Mouse (Mus musculus): ENCODE data around the gene Kpna2. TPM values are rescaled to one million over a fixed set of nuclear protein-coding genes. Genes with fewer than 3 reads are reported as not detected.
"Not testable (repeated sequence)": the region's sequence is repeated elsewhere in the genome, so short reads cannot be mapped to it uniquely, and the experiment has no call there.

Gene Kpna2
- polyA plus RNA-seq, 1 experiment, result 50.9 TPM

GRCm38 (mm10) chr11:106997976-106998375 is 1.4 kb downstream of the Kpna2 start:
- Histone ChIP-seq H3K79me3 (ENCODE audit: low read depth) (peaks cover 58% of the 10 kb centered on the region), H3K79me2 (ENCODE audit: control insufficient read depth, insufficient read depth) (peaks cover 64% of the 10 kb centered on the region), H3K4me3 (ENCODE audit: insufficient read depth, poor library complexity, severe bottlenecking) (peak overlapping the region; percentile 84), H3K36me3 (ENCODE audit: control insufficient read depth, insufficient read depth) (peaks cover 56% of the 10 kb centered on the region), H3K27me3 (ENCODE audit: control insufficient read depth, insufficient read depth, insufficient read length) (no peaks in the 10 kb centered on the region), H3ac (ENCODE audit: control insufficient read depth, insufficient read length, low read depth) (no peak overlapping the region)
- no peak for TF ChIP-seq MYOG (IDR thresholded peaks at IDR 0.05; ENCODE audit: control insufficient read depth, extremely low read depth, insufficient read length)
- TF ChIP-seq FOSL1 (IDR thresholded peaks at IDR 0.05; ENCODE audit: insufficient read depth, low read length, poor library complexity, severe bottlenecking), result no peak
- TF ChIP-seq MAX (IDR thresholded peaks at IDR 0.05), result no peak
- TF ChIP-seq MYOD1 (IDR thresholded peaks at IDR 0.05; ENCODE audit: control insufficient read depth, insufficient read length, low read depth), result no peak
- TF ChIP-seq USF1 (IDR thresholded peaks at IDR 0.05; ENCODE audit: low read depth), result no peak
- TF ChIP-seq CEBPB (IDR thresholded peaks at IDR 0.05; ENCODE audit: low read depth), result no peak
- no peak for TF ChIP-seq CTCF (IDR thresholded peaks at IDR 0.05; ENCODE audit: control insufficient read depth, insufficient read depth, insufficient read length)

DNA sequence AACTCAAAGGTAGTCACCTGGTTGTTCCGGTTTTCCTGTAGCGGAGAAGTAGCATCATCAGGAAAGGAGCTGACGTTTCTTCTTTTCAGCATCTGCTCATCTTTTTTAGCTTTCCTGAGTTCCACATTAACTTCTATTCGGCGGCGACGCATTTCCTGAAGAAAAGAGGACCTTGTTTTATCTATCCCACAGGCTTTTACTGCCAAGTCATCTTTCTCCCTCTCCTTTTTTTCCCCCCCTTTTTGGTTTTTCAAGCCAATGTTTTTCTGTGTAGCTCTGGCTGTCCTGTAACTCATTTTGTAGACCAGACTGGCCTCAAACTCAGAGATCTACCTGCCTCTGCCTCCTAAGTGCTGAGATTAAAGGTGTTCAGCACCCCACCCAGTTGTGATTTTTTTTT is 2.8 kb downstream of the Kpna2 start:
- peaks cover 75% of the 10 kb centered on the region for H3K79me2 ChIP-seq (ENCODE audit: control insufficient read depth, insufficient read depth)
- not testable (repeated sequence) for H3K27me3 ChIP-seq (ENCODE audit: control insufficient read depth, insufficient read depth, insufficient read length); H3ac ChIP-seq (ENCODE audit: control insufficient read depth, insufficient read length, low read depth)
- peak overlapping the region; percentile 84 for H3K4me3 ChIP-seq (ENCODE audit: insufficient read depth, poor library complexity, severe bottlenecking)
- H3K79me3 ChIP-seq (ENCODE audit: low read depth), result peaks cover 63% of the 10 kb centered on the region
- H3K36me3 ChIP-seq (ENCODE audit: control insufficient read depth, insufficient read depth), result peaks cover 67% of the 10 kb centered on the region

DNA sequence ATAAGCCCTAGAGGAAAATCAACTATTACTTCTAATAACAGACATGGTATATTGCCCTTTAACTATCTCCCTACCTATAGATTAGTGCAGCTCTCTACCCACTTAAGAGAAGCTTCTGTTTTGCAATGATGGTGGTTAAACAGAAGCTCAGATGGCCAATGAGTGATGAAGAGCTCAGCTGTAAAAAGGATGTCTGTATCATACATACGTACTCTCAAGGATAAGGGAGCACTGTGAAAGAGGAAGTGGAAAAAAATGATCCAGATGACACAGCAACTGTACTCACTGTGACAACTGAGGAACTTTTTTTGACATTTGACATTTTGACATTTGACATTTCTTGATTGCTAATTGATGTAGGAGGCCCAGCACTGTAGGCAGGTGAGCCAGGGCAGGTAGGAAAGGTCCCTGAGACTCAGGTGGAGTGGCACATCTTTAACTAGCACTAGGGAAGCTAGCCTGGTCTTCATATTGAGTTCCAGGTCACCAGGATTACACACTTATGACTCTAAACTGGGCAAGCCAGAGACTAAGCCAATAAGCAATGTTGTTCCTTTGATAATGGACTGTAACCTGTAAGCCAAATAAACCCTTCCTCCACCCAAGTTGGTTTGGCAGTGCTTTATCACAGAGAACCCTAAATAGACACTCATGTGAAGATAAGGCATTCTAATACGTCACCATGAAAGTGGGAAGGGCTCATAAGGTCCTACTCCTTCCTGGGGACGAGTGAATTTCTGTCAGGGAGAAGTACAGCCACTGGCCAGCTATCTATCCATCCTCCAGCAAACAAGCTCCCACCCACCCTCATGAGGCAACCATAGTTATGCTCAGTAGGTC is 4.9 kb downstream of the Kpna2 start:
- Histone ChIP-seq H3ac (ENCODE audit: control insufficient read depth, insufficient read length, low read depth) (no peak overlapping the region), H3K27me3 (ENCODE audit: control insufficient read depth, insufficient read depth, insufficient read length) (no peaks in the 10 kb centered on the region), H3K4me3 (ENCODE audit: insufficient read depth, poor library complexity, severe bottlenecking) (no peak overlapping the region), H3K79me2 (ENCODE audit: control insufficient read depth, insufficient read depth) (peaks cover 85% of the 10 kb centered on the region), H3K79me3 (ENCODE audit: low read depth) (peaks cover 64% of the 10 kb centered on the region), H3K36me3 (ENCODE audit: control insufficient read depth, insufficient read depth) (peaks cover 87% of the 10 kb centered on the region)
- TF ChIP-seq FOSL1 (IDR thresholded peaks at IDR 0.05; ENCODE audit: insufficient read depth, low read length, poor library complexity, severe bottlenecking) (no peak), CEBPB (IDR thresholded peaks at IDR 0.05; ENCODE audit: low read depth) (no peak), MYOG (IDR thresholded peaks at IDR 0.05; ENCODE audit: control insufficient read depth, extremely low read depth, insufficient read length) (no peak), MYOD1 (IDR thresholded peaks at IDR 0.05; ENCODE audit: control insufficient read depth, insufficient read length, low read depth) (no peak), CTCF (IDR thresholded peaks at IDR 0.05; ENCODE audit: control insufficient read depth, insufficient read depth, insufficient read length) (no peak), USF1 (IDR thresholded peaks at IDR 0.05; ENCODE audit: low read depth) (no peak), MAX (IDR thresholded peaks at IDR 0.05) (no peak)

DNA sequence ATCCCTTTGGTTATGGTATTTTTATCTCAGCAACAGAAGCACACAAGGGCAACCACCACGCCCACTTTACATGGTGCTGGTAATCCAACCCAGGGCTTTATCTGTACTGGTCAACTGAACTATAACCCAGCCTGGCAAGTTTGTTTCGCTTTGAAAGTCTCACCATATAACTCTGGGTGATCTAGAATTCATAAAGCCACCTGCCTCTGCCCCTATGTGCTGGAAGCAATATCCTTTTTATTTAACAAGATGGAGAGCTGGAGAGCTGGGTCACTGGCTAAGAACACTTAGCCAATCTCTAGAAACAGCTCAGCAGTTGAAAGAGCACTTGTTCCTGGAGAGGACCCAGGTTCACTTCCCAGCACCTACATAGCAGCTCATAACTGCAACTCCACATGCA is 12.0 kb downstream of the Kpna2 start:
- no peak for TF ChIP-seq MAX (IDR thresholded peaks at IDR 0.05)
- TF ChIP-seq FOSL1 (IDR thresholded peaks at IDR 0.05; ENCODE audit: insufficient read depth, low read length, poor library complexity, severe bottlenecking), result no peak
- TF ChIP-seq CTCF (IDR thresholded peaks at IDR 0.05; ENCODE audit: control insufficient read depth, insufficient read depth, insufficient read length), result no peak
- no peak for TF ChIP-seq CEBPB (IDR thresholded peaks at IDR 0.05; ENCODE audit: low read depth)
- no peak for TF ChIP-seq MYOG (IDR thresholded peaks at IDR 0.05; ENCODE audit: control insufficient read depth, extremely low read depth, insufficient read length)
- TF ChIP-seq MYOD1 (IDR thresholded peaks at IDR 0.05; ENCODE audit: control insufficient read depth, insufficient read length, low read depth), result no peak
- TF ChIP-seq USF1 (IDR thresholded peaks at IDR 0.05; ENCODE audit: low read depth), result no peak
- peaks cover 3% of the 10 kb centered on the region for H3K79me3 ChIP-seq (ENCODE audit: low read depth)
- peaks cover 20% of the 10 kb centered on the region for H3K79me2 ChIP-seq (ENCODE audit: control insufficient read depth, insufficient read depth)
- H3ac ChIP-seq (ENCODE audit: control insufficient read depth, insufficient read length, low read depth), result no peak overlapping the region
- H3K4me3 ChIP-seq (ENCODE audit: insufficient read depth, poor library complexity, severe bottlenecking), result no peak overlapping the region
- H3K36me3 ChIP-seq (ENCODE audit: control insufficient read depth, insufficient read depth), result peaks cover 72% of the 10 kb centered on the region
- no peaks in the 10 kb centered on the region for H3K27me3 ChIP-seq (ENCODE audit: control insufficient read depth, insufficient read depth, insufficient read length)

DNA sequence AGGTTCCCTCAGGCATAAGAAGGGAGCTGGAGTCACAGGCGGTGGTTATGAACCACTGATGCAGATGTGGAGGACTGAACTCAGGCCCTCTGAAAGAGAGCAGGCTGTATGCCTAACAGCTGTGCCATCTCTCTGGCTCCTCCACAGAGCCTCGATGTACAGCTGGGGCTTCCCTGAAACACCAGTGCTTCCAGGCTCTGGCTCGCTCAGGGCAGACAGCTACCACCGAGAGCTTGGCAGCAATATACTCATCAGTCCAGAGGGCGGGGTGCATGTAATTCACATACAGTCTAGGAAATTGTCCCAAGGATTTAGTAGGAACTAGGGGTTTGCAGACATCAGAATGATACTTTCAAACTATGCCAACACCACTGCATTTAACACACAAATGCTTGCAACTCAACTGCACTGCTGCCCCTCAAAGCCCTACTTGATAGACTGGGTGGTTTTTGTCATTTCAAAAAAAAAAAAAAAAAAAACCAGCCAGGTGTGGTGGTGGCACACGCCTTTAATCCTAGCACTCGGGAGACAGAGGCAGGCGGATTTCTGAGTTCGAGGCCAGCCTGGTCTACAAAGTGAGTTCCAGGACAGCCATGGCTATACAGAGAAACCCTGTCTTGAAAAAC is 13.2 kb downstream of the Kpna2 start:
- H3K4me3 ChIP-seq (ENCODE audit: insufficient read depth, poor library complexity, severe bottlenecking); H3ac ChIP-seq (ENCODE audit: control insufficient read depth, insufficient read length, low read depth); H3K27me3 ChIP-seq (ENCODE audit: control insufficient read depth, insufficient read depth, insufficient read length); H3K79me3 ChIP-seq (ENCODE audit: low read depth): not testable (repeated sequence)
- Histone ChIP-seq H3K36me3 (ENCODE audit: control insufficient read depth, insufficient read depth) (peaks cover 62% of the 10 kb centered on the region), H3K79me2 (ENCODE audit: control insufficient read depth, insufficient read depth) (peaks cover 15% of the 10 kb centered on the region)

DNA sequence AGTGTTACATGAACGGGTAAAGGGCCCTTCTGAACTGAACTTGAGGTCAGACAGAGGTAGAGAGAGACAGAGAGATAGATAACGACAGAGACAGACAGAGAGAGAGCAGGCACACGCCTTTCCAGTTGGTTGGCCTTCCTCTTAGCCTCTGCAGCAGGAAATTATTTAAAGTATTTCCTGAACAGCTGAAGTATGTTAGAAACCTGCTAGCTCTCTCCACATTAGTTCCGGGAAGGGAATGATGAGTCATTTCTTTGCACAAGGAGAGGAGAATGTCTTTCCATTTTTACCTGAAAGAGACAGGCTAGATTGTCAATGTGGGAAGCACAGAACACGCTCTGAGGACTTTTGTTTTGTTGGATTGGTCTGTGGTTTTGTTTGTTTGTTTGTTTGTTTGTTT is 17.0 kb downstream of the Kpna2 start:
- no peaks in the 10 kb centered on the region for H3K79me2 ChIP-seq (ENCODE audit: control insufficient read depth, insufficient read depth)
- no peaks in the 10 kb centered on the region for H3K27me3 ChIP-seq (ENCODE audit: control insufficient read depth, insufficient read depth, insufficient read length)
- no peak overlapping the region for H3K4me3 ChIP-seq (ENCODE audit: insufficient read depth, poor library complexity, severe bottlenecking)
- H3ac ChIP-seq (ENCODE audit: control insufficient read depth, insufficient read length, low read depth), result no peak overlapping the region
- H3K36me3 ChIP-seq (ENCODE audit: control insufficient read depth, insufficient read depth), result peaks cover 26% of the 10 kb centered on the region
- no peak for TF ChIP-seq MYOD1 (IDR thresholded peaks at IDR 0.05; ENCODE audit: control insufficient read depth, insufficient read length, low read depth)
- no peak for TF ChIP-seq MAX (IDR thresholded peaks at IDR 0.05)
- no peak for TF ChIP-seq MYOG (IDR thresholded peaks at IDR 0.05; ENCODE audit: control insufficient read depth, extremely low read depth, insufficient read length)
- TF ChIP-seq CTCF (IDR thresholded peaks at IDR 0.05; ENCODE audit: control insufficient read depth, insufficient read depth, insufficient read length), result no peak
- no peaks in the 10 kb centered on the region for H3K79me3 ChIP-seq (ENCODE audit: low read depth)

Data from C2C12 (cell line).